Mouse (Mus musculus) olfactory bulb, adult 2 months (tissue): Measurements from ENCODE around the gene Selenom.

Experiments used
- CTCF ChIP-seq: fragments of 200-500 bp; IDR thresholded peaks from 2 replicates; pipeline ENCODE4 v1.5.1; 2012; ENCODE audit warnings: low read depth, mild to moderate bottlenecking, low read length, moderate library complexity; ENCODE audit not compliant: insufficient read depth
- POLR2A ChIP-seq: fragments of 200-500 bp; IDR thresholded peaks from 2 replicates; pipeline ENCODE4 v1.6.1; 2012; ENCODE audit warnings: mild to moderate bottlenecking, low read depth, low read length, moderate library complexity; ENCODE audit not compliant: insufficient read depth

GRCm38 (mm10) chr11:3520919-3521318 is 6.4 kb downstream of the Selenom start:
- TF ChIP-seq POLR2A: no peak
- no peak for TF ChIP-seq CTCF
